Mouse (Mus musculus) forebrain, embryonic 16.5 days (tissue): Measurements from ENCODE around the gene Trub2. TPM values are rescaled to one million over a fixed set of nuclear protein-coding genes. Genes with fewer than 3 reads are reported as not detected.

Source experiments
- ATAC-seq: fragments of 200-750 bp; cut with Nextera tagmentation; 2 replicates; pipeline ENCODE4 v1.8.0; 2017; ENCODE audit warnings: mild to moderate bottlenecking, moderate library complexity
- H3K27ac ChIP-seq: fragments of 300-500 bp; sonication (generic); 2 replicates; pipeline ENCODE4 v1.5.1; 2014; ENCODE audit warnings: low read length, control low read depth
- H3K27me3 ChIP-seq: fragments of 300-500 bp; sonication (generic); replicated peaks from 2 replicates; pipeline ENCODE4 v1.6.1; 2014; ENCODE audit warnings: low read length; ENCODE audit not compliant: control insufficient read depth, insufficient read depth
- H3K36me3 ChIP-seq: fragments of 300-500 bp; sonication (generic); 2 replicates; pipeline ENCODE4 v1.6.1; 2014; ENCODE audit not compliant: control insufficient read depth, insufficient read depth
- H3K4me1 ChIP-seq: fragments of 300-500 bp; sonication (generic); replicated peaks from 2 replicates; pipeline ENCODE4 v1.6.1; 2014; ENCODE audit warnings: low read length; ENCODE audit not compliant: control insufficient read depth, insufficient read depth
- H3K4me2 ChIP-seq: fragments of 300-500 bp; sonication (generic); 2 replicates; pipeline ENCODE4 v1.6.1; 2014; ENCODE audit warnings: mild to moderate bottlenecking, low read length, control low read depth
- H3K4me3 ChIP-seq: fragments of 300-500 bp; sonication (generic); replicated peaks from 2 replicates; pipeline ENCODE4 v1.5.1; 2014; ENCODE audit warnings: mild to moderate bottlenecking, low read length, control low read depth
- H3K9ac ChIP-seq: fragments of 300-500 bp; sonication (generic); replicated peaks from 2 replicates; pipeline ENCODE4 v1.6.1; 2014; ENCODE audit warnings: low read depth, low read length, control low read depth
- H3K9me3 ChIP-seq: fragments of 300-500 bp; sonication (generic); 2 replicates; pipeline ENCODE4 v1.6.1; 2016; ENCODE audit warnings: low read length; ENCODE audit not compliant: control insufficient read depth
- WGBS: fragments of 180-500 bp; shearing (Covaris S2); extraction: QIAGEN DNeasy Blood & Tissue Kit; methylation state at CpG from one replicate; pipeline ENCODE4 v1.1.7; 2014; 5-methylcytosine and 5-hydroxymethylcytosine counted together
- polyA plus RNA-seq: library from polyadenylated mRNA; unstranded; fragments of >200 nt; fragmentation: Nextera tagmentation; extraction: Ambion mirVana; gene quantifications from 2 replicates; pipeline ENCODE4 v1.2.1, GENCODE M21; 2015

Trub2 gene
- polyA plus RNA-seq, 1 experiment from 2014 or later, result 42.4 TPM

DNA sequence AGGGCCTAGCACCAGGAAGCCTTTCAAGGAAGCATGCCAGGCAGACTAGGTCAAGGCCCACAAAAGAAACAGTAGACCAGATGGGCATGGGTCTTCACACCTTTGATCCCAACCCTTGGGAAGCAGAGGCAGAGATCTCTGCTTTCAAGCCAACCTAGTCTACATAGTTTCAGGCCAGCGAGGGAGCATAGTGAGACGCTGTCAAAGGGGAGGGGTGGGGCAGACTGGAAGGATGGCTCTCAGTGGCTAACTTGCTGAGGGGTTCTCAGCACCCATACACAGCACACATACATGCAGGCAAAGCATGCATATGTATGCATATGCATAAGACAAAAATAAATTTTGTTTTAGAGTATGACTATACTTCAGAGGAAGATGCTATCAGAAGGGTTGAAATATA, 31.1 kb upstream of the Trub2 start:
- Histone ChIP-seq H3K27ac (peak overlapping the region; percentile 87; the same call in 1 of the 2 replicates), H3K36me3 (peaks cover 11% of the 10 kb centered on the region), H3K9me3 (no peaks in the 10 kb centered on the region), H3K27me3 (no peaks in the 10 kb centered on the region), H3K4me2 (no peak overlapping the region), H3K4me1 (peaks cover 13% of the 10 kb centered on the region), H3K9ac (no peak overlapping the region), H3K4me3 (no peak overlapping the region)
- ATAC-seq, result no peak
- 6% methylated on average over 2 of the region's 2 CpGs for WGBS

DNA sequence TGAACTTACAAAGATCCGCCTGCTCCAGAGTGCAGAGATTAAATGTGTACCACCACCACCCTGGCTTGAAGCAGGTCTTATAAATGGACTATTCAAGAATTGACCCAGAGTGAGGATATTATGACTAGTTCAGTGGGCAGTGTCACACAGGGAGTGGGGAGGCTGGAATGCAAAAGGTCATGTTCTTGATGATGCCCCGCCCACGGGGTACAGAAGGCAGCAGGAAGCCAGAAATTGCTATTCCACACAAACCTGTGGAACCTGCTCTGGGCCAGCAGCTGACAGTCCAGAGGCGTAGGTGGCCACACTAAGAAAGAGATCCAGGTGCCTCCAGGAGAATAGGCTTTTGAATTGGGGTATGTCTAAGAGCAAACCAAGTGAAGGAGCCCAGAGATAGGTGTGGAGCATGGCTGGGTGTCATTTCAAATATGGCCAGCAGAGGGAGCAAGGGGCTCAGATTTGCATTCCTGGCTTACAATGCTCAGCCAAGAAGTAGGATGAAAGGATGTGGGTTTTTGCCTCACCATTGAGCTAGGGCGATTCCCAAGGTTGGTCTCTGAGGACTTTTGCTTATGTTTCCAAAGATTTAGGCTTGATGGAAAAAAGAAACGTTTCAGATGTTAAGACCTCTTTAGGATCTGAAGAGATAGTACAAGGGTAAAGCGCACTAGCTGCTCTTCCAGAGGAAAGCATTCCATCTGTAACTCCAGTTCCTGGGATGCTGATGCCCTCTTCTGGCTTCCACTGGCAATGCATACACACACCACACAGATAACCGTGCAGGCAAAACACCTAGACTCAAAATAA, 29.3 kb upstream of the Trub2 start:
- H3K4me1 ChIP-seq, result peaks cover 13% of the 10 kb centered on the region
- no peaks in the 10 kb centered on the region for H3K27me3 ChIP-seq
- WGBS, result 38% methylated on average over 8 of the region's 8 CpGs
- H3K9ac ChIP-seq, result no peak overlapping the region
- ATAC-seq, result peak; percentile 69
- peak overlapping the region; percentile 40 for H3K4me2 ChIP-seq
- peaks cover 17% of the 10 kb centered on the region for H3K36me3 ChIP-seq
- H3K4me3 ChIP-seq, result no peak overlapping the region
- H3K9me3 ChIP-seq, result no peaks in the 10 kb centered on the region
- peak overlapping the region; percentile 75 for H3K27ac ChIP-seq

DNA sequence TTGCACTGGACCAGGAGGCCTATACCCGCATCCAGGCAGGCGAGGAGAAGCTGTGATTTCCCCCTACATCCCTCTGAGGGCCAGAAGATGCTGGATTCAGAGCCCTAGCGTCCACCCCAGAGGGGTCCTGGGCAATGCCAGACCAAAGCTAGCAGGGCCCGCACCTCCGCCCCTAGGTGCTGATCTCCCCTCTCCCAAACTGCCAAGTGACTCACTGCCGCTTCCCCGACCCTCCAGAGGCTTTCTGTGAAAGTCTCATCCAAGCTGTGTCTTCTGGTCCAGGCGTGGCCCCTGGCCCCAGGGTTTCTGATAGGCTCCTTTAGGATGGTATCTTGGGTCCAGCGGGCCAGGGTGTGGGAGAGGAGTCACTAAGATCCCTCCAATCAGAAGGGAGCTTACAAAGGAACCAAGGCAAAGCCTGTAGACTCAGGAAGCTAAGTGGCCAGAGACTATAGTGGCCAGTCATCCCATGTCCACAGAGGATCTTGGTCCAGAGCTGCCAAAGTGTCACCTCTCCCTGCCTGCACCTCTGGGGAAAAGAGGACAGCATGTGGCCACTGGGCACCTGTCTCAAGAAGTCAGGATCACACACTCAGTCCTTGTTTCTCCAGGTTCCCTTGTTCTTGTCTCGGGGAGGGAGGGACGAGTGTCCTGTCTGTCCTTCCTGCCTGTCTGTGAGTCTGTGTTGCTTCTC, 27.5 kb upstream of the Trub2 start:
- 81% methylated on average over 11 of the region's 11 CpGs for WGBS

DNA sequence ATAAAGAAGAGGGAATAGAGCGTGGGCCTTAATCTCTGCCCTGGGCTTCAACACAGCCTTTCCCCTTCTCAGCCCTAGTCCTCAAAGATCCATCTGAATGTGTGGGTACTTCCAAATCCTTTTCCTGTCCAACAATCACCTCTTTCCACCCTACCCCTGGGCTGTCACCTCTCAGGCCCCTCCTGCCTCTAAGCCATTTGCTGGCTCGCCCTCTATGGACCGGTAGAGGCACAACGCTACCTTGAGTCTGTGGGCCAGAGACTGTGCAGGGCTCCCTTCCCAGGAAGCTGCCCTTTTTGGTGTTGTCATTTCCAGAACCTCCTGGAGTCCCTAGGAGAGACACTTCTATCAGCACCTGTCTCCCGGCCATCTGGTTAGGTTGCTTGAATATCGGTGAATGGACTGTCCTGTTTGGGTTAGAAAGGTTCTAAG, 15.1 kb upstream of the Trub2 start:
- 19% methylated on average over 6 of the region's 6 CpGs for WGBS
- Histone ChIP-seq H3K9me3 (no peaks in the 10 kb centered on the region), H3K9ac (peak overlapping the region; percentile 90), H3K4me1 (peaks cover 15% of the 10 kb centered on the region), H3K4me2 (peak overlapping the region; percentile 71), H3K27me3 (no peaks in the 10 kb centered on the region), H3K27ac (peak overlapping the region; percentile 92), H3K4me3 (peak overlapping the region; percentile 80), H3K36me3 (peaks cover 22% of the 10 kb centered on the region)
- ATAC-seq, result no peak

More for the DNA sequence above, 27.5 kb upstream of the Trub2 start:
- peaks cover 10% of the 10 kb centered on the region for H3K4me1 ChIP-seq
- H3K4me2 ChIP-seq, result no peak overlapping the region
- H3K9ac ChIP-seq, result no peak overlapping the region
- ATAC-seq, result no peak
- no peak overlapping the region for H3K27ac ChIP-seq
- H3K4me3 ChIP-seq, result no peak overlapping the region
- peaks cover 31% of the 10 kb centered on the region for H3K36me3 ChIP-seq
- no peaks in the 10 kb centered on the region for H3K9me3 ChIP-seq
- no peaks in the 10 kb centered on the region for H3K27me3 ChIP-seq

DNA sequence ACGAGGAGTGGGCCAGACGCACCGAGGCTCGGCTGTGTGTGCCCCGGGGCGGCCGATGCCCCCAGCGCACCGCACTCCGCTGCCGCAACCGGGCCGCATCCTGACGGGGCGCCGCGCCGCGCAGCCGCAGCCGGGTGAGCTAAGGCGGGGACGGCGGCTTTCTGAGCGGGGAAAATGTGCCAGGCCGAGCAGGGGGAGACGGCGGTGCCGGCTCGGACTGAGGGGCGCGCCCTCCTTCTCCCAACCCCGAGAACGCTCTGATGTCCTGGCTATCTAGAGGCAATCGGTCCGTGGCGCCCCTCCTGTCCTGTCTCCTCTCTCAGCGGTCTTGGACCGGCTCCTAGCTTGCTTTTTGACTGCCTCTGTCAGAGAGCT, 14.5 kb upstream of the Trub2 start:
- Histone ChIP-seq H3K9me3 (no peaks in the 10 kb centered on the region), H3K4me3 (peak overlapping the region; percentile 80), H3K27me3 (no peaks in the 10 kb centered on the region), H3K9ac (peak overlapping the region; percentile 90), H3K4me1 (peaks cover 15% of the 10 kb centered on the region), H3K27ac (peak overlapping the region; percentile 92), H3K36me3 (peaks cover 17% of the 10 kb centered on the region; the same call in 1 of the 2 replicates), H3K4me2 (peak overlapping the region; percentile 71)
- peak; percentile 84 for ATAC-seq
- under 1% methylated on average over 35 of the region's 39 CpGs for WGBS

DNA sequence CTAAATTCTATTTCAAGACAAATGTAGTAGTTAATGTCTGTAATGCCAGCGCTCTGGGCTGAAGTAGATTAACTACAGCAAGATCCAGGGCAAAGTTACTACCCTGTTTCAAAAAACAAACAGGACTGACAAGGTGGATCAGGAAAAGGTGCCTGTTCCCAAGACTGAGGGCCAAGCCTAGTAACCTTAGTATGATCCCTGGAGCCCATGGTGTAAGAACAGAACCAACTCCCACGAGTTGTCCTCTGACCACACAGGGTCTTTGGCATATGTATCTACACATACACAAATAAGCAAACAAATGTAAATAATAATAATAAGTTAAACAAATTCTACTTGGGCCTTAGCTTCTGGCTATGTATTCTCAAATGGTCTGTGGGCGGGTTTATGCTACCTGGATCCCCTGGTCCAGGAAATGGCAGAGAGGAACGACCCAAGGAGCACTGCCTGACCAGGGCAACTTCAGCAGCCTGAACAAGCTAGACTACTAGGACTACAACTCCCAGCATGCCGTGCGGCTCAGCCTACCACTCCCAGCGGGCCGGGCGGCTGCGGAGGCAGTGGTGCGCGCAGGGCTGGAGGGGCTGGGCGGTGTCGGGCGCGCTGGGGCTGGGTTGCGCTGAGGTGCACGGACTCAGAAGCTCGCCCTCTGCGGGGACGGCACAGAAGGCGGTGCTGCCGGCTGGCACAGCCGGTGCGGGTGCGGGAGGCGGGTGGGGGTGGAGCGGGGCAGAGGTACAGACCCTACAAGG, 13.9 kb upstream of the Trub2 start, which contains the start of gene Slc27a4:
TSS of gene Slc27a4 (plus strand) at position 560 of the 752 bp plus-strand sequence.
- peaks cover 15% of the 10 kb centered on the region for H3K4me1 ChIP-seq
- no peaks in the 10 kb centered on the region for H3K9me3 ChIP-seq
- ATAC-seq, result peak; percentile 100
- peak within 1 kb of the TSS; percentile 92 for H3K27ac ChIP-seq
- 5% methylated on average over 27 of the region's 28 CpGs for WGBS
- peak within 1 kb of the TSS; percentile 80 for H3K4me3 ChIP-seq
- H3K9ac ChIP-seq, result peak within 1 kb of the TSS; percentile 90
- peaks cover 16% of the 10 kb centered on the region; the same call in 1 of the 2 replicates for H3K36me3 ChIP-seq
- H3K27me3 ChIP-seq, result no peaks in the 10 kb centered on the region
- H3K4me2 ChIP-seq, result peak within 1 kb of the TSS; percentile 71

DNA sequence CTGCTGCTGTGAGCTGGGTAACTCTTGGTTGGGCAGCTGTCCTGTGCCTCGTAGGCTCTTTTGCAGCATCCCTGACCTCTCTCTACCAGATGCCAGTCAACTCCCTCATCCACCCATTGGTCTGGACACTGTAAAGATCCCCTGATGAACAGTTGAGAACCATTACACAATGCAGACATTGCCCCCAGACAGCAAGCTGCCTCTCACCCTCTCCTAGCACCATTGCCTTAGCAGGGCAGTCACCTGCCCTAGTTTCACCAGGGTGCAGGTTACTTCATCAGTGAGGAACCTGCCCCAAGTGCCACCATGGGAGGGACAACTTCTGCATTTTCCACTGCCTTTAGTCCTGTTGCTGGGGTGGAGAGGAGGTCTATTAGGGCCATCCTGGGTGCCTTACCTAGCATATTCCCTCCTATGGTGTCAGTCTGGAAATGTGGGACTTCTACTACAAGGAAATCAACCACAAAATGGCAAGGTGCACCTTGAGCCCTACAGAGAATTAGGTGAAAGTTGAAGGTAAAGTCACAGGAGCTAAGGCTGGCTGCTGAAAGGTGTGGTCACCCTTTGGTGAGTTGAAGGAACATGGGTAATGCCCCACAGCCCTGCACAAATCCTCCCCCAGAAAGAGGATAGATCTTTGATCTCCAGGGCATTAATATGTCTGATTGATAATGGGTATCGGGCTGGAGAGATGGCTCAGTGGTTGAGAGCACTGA, 4.6 kb upstream of the Trub2 start:
- H3K9ac ChIP-seq, result no peak overlapping the region
- H3K27ac ChIP-seq, result no peak overlapping the region
- 96% methylated on average over 2 of the region's 2 CpGs for WGBS
- H3K4me1 ChIP-seq, result peaks cover 8% of the 10 kb centered on the region
- H3K4me2 ChIP-seq, result no peak overlapping the region
- H3K27me3 ChIP-seq, result no peaks in the 10 kb centered on the region
- no peak for ATAC-seq
- peaks cover 8% of the 10 kb centered on the region for H3K36me3 ChIP-seq
- no peaks in the 10 kb centered on the region for H3K9me3 ChIP-seq
- no peak overlapping the region for H3K4me3 ChIP-seq

DNA sequence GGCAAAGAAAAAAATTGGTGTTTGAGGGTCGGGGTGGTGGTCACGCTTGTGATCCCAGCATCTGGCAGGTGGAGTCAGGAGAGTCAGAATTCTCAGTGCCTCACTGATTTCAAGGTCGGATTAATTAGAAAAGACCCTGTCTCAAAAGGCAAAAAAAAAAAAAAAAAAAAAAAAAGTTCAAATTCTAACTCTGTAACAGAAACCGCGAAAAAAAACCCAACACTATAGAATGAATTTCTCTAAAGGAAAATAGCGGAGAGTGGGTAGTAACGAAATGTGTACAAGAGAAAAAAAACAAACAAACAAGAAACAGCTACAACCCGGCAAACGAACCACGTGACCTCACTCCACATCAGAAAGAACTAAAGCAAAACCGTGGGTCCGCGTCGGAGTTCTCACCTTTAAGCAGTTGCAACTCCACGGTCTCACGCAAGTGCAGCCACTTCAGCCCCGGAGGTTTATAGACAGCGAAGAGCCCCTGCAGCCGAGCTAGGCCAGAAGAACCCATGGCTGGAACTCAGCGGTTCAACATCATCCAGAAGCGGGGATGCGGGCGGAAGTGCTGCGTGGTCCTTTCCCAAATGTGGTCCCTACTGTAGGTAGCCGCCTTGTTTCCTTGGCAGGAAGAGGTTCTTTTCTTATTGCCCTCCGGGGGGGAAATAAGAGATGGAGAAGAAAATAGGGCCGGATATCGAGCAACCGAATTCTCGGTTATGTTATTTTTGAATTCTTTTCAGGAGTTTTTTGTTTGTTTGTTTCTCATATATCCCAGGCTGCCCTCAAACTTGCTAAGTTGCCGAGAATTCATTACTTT, 991 bp downstream of the Trub2 start, which contains the start of gene Coq4:
TSS of gene Coq4 (plus strand) at position 390 of the 814 bp plus-strand sequence.
- 2% methylated on average over 31 of the region's 31 CpGs for WGBS
- Histone ChIP-seq H3K9me3 (no peaks in the 10 kb centered on the region), H3K36me3 (peaks cover 22% of the 10 kb centered on the region), H3K9ac (peak within 1 kb of the TSS; percentile 84), H3K27ac (peak within 1 kb of the TSS; percentile 79), H3K4me1 (peaks cover 18% of the 10 kb centered on the region), H3K4me2 (peak within 1 kb of the TSS; percentile 92), H3K4me3 (peak within 1 kb of the TSS; percentile 77), H3K27me3 (no peaks in the 10 kb centered on the region)
- peak; percentile 90 for ATAC-seq
